Mouse (Mus musculus) embryonic fibroblast, embryonic 13.5 days (primary cell): ENCODE results near the gene Slc41a1. TPM values are rescaled to one million over a fixed set of nuclear protein-coding genes. Genes with fewer than 3 reads are reported as not detected.
A peak's percentile ranks its signal among the peaks of the same experiment; 100 is the strongest.

ENCODE experiments used
- H3K27ac ChIP-seq: 2 replicates; pipeline ENCODE4 v1.5.1; 2012; ENCODE audit warnings: low read length, control low read depth, inconsistent platforms; ENCODE audit not compliant: insufficient read depth
- H3K4me1 ChIP-seq: 2 replicates; pipeline ENCODE4 v1.6.1; 2011; ENCODE audit warnings: low read length; ENCODE audit not compliant: control insufficient read depth, insufficient read depth
- H3K4me3 ChIP-seq: 2 replicates; pipeline ENCODE4 v1.5.1; 2011; ENCODE audit warnings: mild to moderate bottlenecking, control low read depth, low read length; ENCODE audit not compliant: insufficient read depth
- CTCF ChIP-seq: IDR thresholded peaks from 2 replicates; pipeline ENCODE4 v1.5.1; 2011; ENCODE audit warnings: mild to moderate bottlenecking, control low read depth, low read length, moderate library complexity, borderline replicate concordance; ENCODE audit not compliant: insufficient read depth
- POLR2A ChIP-seq: IDR thresholded peaks from 2 replicates; pipeline ENCODE4 v1.6.1; 2011; ENCODE audit warnings: low read depth, mild to moderate bottlenecking, control low read depth, low read length, moderate library complexity
- polyA plus RNA-seq: library from polyadenylated mRNA; stranded (reverse); fragments of >200 nt; gene quantifications from 2 replicates; pipeline ENCODE4 v1.2.4, GENCODE M21; 2011; ENCODE audit warnings: low read depth; ENCODE audit not compliant: missing spikeins, insufficient read length

The Slc41a1 gene
- polyA plus RNA-seq, 1 experiment: 22.7 TPM

- no peak for TF ChIP-seq POLR2A
- TF ChIP-seq CTCF: no peak
- no peak overlapping the region for H3K4me3 ChIP-seq
- no peak overlapping the region for H3K27ac ChIP-seq
- H3K4me1 ChIP-seq: peaks cover 2% of the 10 kb centered on the region; the same call in 1 of the 2 replicates
Measured at GRCm38 (mm10) chr1:131824528-131825181, 2.6 kb upstream of the Slc41a1 start.

DNA sequence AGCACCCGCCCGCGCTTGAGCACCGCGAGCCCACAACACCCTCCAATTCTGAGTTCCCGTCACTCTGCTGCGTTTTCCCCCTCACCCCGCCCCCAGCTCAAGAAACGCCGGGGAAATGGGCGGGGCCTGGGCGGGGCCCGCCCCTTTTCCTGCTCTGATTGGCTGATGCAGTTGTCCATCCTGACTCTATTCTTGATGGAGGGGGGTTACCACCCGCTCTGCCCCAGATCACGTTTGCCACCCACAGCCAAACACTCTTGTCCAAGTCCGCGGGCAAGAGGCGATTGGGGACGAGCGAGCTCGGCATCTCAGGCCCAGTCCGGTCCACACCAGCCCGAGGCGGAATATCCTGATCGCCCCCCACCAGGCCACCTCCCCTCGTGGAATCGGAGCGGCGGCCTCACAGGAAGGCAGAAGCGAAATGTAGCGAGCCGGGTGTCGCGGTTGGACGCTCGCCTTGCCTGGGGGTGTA lies 530 bp downstream of the Slc41a1 start:
- peak overlapping the region; percentile 57 for H3K27ac ChIP-seq
- H3K4me1 ChIP-seq: peaks cover 3% of the 10 kb centered on the region; the same call in 1 of the 2 replicates
- peak overlapping the region; percentile 81 for H3K4me3 ChIP-seq
- TF ChIP-seq CTCF (no peak), POLR2A (peak; percentile 85)

DNA sequence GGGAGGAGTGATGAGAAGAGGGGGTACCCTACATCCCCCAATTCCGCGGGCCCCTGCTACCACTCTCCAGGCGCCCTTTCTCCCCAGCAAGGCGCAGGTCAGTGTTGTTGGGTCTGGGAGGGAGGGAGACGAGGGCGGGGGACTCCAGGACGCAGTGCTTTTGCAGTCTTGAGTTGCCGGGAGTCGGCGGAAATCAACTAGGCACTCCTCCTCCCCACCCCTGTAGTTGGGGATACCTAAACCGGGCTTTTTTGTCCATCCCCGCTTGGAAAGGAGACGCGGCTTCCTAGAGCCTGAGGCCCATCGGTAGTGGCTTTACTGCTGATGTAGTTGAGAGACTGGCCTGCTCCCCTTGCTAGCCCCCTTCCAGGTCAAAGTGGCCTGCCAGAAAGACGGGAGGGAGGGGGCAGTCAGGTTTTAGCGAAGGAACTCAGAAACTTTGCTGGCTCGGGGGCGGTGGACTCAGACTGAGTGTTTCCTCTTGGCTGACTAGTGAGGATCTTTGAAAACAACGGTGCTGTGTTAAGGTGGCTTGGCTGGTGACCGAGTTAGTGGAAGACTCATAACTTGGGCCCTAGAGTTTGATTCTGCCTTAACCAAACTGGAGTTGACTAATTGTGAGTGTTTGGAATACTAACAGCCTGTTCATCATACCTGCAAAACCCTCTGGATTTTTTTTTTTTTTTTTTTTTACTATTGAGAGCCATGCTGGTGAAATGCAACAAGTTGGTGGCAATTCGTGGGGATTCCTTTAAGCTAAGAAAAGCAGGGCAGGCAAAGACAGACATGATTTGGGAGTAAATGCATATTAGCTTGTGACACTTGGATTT lies 1.2 kb downstream of the Slc41a1 start:
- H3K4me3 ChIP-seq: peak overlapping the region; percentile 81
- peaks cover 3% of the 10 kb centered on the region; the same call in 1 of the 2 replicates for H3K4me1 ChIP-seq
- no peak for TF ChIP-seq POLR2A
- TF ChIP-seq CTCF: no peak
- H3K27ac ChIP-seq: peak overlapping the region; percentile 57

DNA sequence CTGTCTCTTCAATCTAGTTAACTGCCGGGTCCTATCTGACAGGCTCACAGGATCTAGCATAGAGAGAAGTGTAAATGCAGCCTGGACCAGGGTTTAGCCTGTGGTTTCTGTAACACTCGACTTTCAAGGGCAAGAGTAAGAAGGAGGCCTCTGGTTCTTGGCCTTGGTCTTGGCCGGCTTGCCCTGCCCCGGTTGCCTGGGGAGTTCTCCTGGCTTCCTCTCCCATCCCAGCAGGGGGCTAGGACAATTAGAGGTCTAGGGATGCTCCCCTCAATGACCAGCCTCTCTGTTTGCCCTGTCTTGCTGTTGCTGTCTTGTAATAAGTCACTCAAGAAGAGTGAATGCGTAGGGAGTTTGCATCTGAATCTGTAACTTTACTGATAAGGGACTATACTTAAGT lies 2.0 kb downstream of the Slc41a1 start:
- Histone ChIP-seq H3K27ac (no peak overlapping the region), H3K4me1 (peaks cover 3% of the 10 kb centered on the region; the same call in 1 of the 2 replicates), H3K4me3 (peak overlapping the region; percentile 81)
- TF ChIP-seq POLR2A: no peak
- TF ChIP-seq CTCF: no peak

DNA sequence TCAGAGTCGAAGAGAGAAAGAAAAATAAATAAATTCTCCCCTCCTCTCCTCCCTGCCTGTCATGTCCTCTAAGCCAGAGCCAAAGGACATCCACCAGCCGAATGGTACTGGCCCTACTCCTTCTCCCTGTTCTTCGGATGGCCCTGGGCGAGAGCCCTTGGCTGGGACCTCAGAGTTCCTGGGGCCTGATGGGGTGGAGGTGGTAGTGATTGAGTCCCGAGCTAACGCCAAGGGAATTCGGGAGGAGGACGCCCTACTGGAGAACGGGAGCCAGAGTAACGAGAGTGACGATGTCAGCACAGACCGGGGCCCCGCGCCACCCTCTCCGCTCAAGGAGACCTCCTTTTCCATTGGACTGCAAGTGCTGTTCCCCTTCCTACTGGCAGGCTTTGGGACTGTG lies 3.3 kb downstream of the Slc41a1 start:
- Histone ChIP-seq H3K4me1 (peaks cover 3% of the 10 kb centered on the region; the same call in 1 of the 2 replicates), H3K27ac (no peak overlapping the region), H3K4me3 (no peak overlapping the region)
- no peak for TF ChIP-seq CTCF
- TF ChIP-seq POLR2A: no peak

DNA sequence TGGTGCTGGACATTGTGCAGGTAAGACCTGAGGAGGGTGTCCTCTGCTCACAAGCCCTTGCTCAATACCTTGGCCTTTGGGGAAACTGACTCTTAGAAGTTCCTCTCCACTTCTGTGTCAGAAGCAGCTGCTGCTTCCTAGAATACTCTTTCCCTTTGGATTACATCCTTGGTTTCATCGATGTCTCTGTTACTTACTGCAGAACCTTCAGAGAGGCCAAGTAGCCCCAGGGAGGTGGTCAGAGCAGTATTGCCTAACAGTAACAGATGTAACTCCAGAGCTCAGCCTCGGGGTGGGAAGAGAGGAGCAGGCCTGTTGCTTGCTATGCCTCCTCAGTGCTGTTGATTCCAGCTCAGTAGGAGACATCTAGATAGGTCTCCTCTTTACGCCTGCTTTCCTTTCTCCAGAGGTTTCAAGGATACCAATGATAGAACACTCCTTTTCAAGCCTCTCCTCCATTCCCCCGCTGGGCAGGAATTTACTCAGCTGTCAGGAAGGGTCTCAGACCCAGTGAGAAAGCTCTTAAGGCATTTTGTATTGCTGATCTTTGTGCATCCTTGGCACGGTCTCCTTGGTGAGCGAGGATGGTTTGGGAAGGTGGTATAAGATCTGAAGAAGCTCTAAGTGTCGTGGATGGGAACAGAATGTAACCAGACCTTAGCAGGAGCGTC lies 3.8 kb downstream of the Slc41a1 start:
- Histone ChIP-seq H3K4me3 (no peak overlapping the region), H3K4me1 (peaks cover 3% of the 10 kb centered on the region; the same call in 1 of the 2 replicates), H3K27ac (no peak overlapping the region)
- TF ChIP-seq CTCF (no peak), POLR2A (no peak)

DNA sequence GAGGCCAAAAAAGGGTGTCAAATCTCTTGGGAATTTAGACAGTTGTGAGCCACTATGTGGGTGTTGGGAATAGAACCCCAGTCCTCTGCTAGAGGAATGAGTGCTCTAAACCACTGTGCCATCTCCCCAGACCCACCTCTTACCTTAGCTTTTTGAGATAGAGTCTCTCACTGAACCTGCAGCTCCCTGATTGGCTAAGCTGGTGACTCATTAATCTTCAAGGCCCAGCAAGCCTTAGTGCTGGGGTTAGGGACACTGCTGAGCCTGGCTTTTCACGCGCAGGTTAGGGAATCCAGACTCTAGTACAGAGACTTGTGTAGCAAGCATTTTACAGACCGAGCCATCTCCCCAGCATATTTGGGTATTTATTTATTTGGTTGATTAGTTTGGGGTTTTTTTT lies 9.7 kb downstream of the Slc41a1 start:
- no peak for TF ChIP-seq CTCF
- no peak for TF ChIP-seq POLR2A
- Histone ChIP-seq H3K4me1 (no peaks in the 10 kb centered on the region), H3K27ac (no peak overlapping the region), H3K4me3 (no peak overlapping the region)

- TF ChIP-seq CTCF (no peak), POLR2A (no peak)
- Histone ChIP-seq H3K27ac (no peak overlapping the region), H3K4me3 (no peak overlapping the region), H3K4me1 (no peaks in the 10 kb centered on the region)
Measured at GRCm38 (mm10) chr1:131838542-131838941, 11.2 kb downstream of the Slc41a1 start.

GRCm38 (mm10) chr1:131839279-131839678 lies 12.0 kb downstream of the Slc41a1 start:
- TF ChIP-seq CTCF: no peak
- no peak for TF ChIP-seq POLR2A
- H3K27ac ChIP-seq: no peak overlapping the region
- no peaks in the 10 kb centered on the region for H3K4me1 ChIP-seq
- H3K4me3 ChIP-seq: no peak overlapping the region

- no peak overlapping the region for H3K27ac ChIP-seq
- H3K4me1 ChIP-seq: no peaks in the 10 kb centered on the region
- no peak for TF ChIP-seq POLR2A
- no peak for TF ChIP-seq CTCF
- no peak overlapping the region for H3K4me3 ChIP-seq
Measured at GRCm38 (mm10) chr1:131842221-131842620, 14.9 kb downstream of the Slc41a1 start.
